Mouse (Mus musculus) testis, adult 2 months (tissue): ENCODE measurements around the gene Zfp385c.

Source experiments
- CTCF ChIP-seq: fragments of 200-500 bp; IDR thresholded peaks from 2 replicates; pipeline ENCODE4 v1.5.1; 2012; ENCODE audit warnings: low read depth, mild to moderate bottlenecking, inconsistent platforms, low read length, moderate library complexity; ENCODE audit not compliant: control insufficient read depth, insufficient read depth, insufficient replicate concordance
- POLR2A ChIP-seq: fragments of 200-500 bp; IDR thresholded peaks from 2 replicates; pipeline ENCODE4 v1.6.1; 2012; ENCODE audit warnings: low read depth, mild to moderate bottlenecking, inconsistent platforms, low read length, moderate library complexity; ENCODE audit not compliant: control insufficient read depth

- TF ChIP-seq POLR2A, result no peak
- TF ChIP-seq CTCF, result no peak
Measured at GRCm38 (mm10) chr11:100598074-100598473, 94.2 kb downstream of the Zfp385c start.
